Mouse (Mus musculus) intestine, embryonic 15.5 days (tissue): ENCODE measurements around the gene Tdrd6. TPM values are rescaled to one million over a fixed set of nuclear protein-coding genes. Genes with fewer than 3 reads are reported as not detected.
A peak's percentile ranks its signal among the peaks of the same experiment; 100 is the strongest.

Experiments
- ATAC-seq: fragments of 200-750 bp; cut with Nextera tagmentation; 2 replicates; pipeline ENCODE4 v1.8.0; 2017; ENCODE audit warnings: moderate TSS enrichment, moderate library complexity
- H3K27ac ChIP-seq: fragments of 300-500 bp; sonication (generic); 2 replicates; pipeline ENCODE4 v1.5.1; 2015; ENCODE audit warnings: mild to moderate bottlenecking, inconsistent platforms
- H3K27me3 ChIP-seq: fragments of 300-500 bp; sonication (generic); replicated peaks from 2 replicates; pipeline ENCODE4 v1.6.1; 2015; ENCODE audit warnings: inconsistent platforms
- H3K36me3 ChIP-seq: fragments of 300-500 bp; sonication (generic); 2 replicates; pipeline ENCODE4 v1.6.1; 2015; ENCODE audit warnings: inconsistent platforms
- H3K4me1 ChIP-seq: fragments of 300-500 bp; sonication (generic); replicated peaks from 2 replicates; pipeline ENCODE4 v1.6.1; 2015; ENCODE audit warnings: inconsistent platforms
- H3K4me2 ChIP-seq: fragments of 300-500 bp; sonication (generic); replicated peaks from 2 replicates; pipeline ENCODE4 v1.6.1; 2015; ENCODE audit warnings: mild to moderate bottlenecking, inconsistent platforms
- H3K4me3 ChIP-seq: fragments of 300-500 bp; sonication (generic); replicated peaks from 2 replicates; pipeline ENCODE4 v1.5.1; 2015; ENCODE audit warnings: inconsistent platforms
- H3K9ac ChIP-seq: fragments of 300-500 bp; sonication (generic); 2 replicates; pipeline ENCODE4 v1.6.1; 2015; ENCODE audit warnings: inconsistent platforms
- H3K9me3 ChIP-seq: fragments of 300-500 bp; sonication (generic); 2 replicates; pipeline ENCODE4 v1.6.1; 2016; ENCODE audit warnings: inconsistent platforms
- WGBS: fragments of 180-500 bp; shearing (Covaris S2); methylation state at CpG from one replicate; pipeline ENCODE4 v1.1.7; 2015; 5-methylcytosine and 5-hydroxymethylcytosine counted together
- polyA plus RNA-seq: library from polyadenylated mRNA; unstranded; fragments of >200 nt; fragmentation: Nextera tagmentation; extraction: Ambion mirVana; gene quantifications from 2 replicates; pipeline ENCODE4 v1.2.1, GENCODE M21; 2015

Tdrd6 gene
- 0.46 and 0.73 TPM in 2 replicates for polyA plus RNA-seq

DNA sequence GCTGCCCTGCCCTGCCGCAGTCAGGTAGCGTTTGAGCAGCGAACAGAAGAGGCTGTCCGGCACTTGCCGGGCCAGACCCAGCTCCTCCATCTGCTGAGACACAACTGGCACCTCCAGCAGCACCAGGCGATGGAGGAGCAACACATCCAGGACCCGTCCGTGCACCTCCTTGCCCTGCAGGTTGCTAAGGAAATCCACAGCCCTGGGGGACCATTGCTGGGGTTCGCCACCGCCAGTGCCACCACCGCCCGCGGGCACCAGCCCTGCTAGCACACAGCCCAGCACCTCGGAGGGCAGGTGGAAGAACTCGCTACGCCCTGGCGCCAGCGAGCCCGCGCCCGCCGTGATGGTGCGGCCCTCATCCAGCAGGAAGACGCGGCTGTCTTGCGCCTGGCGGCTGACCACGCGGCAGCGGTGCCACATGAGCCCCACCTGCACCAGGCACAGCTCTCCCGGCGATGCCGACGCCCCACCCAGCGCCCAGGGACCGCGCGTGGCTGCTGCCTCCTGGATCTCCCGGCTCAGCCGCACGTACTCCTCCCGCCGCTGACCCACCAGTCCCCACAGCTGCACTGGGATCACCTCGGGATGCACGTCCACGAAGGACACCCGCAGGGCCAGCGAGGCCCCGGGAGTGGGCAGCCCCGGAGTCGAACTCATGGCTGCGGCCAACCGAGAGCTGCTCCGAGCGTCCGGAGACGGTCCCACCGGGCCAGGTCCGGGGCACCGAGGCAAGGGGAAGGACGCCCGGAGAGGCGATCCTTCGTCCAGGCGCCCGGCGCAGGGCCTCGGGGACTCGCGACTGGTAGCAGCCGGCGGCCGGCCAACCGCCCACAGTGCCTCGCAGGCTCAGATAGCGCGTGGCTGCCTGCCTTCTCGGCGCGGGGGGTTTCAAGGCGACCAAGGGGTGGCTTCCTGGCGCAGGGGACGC, at the start of gene Tdrd6:
Gene Tdrd6, minus strand, starts transcription at position 804 of the 931 bp plus-strand sequence.
- H3K4me3 ChIP-seq = peak within 1 kb of the TSS; percentile 41
- H3K9me3 ChIP-seq = no peaks in the 10 kb centered on the region
- ATAC-seq = peak; percentile 70
- WGBS = 4% methylated on average over 82 of the region's 83 CpGs
- H3K27ac ChIP-seq = no peak within 1 kb of the TSS
- H3K36me3 ChIP-seq = no peaks in the 10 kb centered on the region
- H3K9ac ChIP-seq = peak within 1 kb of the TSS; percentile 26; the same call in 1 of the 2 replicates
- peaks cover 34% of the 10 kb centered on the region for H3K27me3 ChIP-seq
- H3K4me2 ChIP-seq = peak within 1 kb of the TSS; percentile 88
- peaks cover 11% of the 10 kb centered on the region for H3K4me1 ChIP-seq

DNA sequence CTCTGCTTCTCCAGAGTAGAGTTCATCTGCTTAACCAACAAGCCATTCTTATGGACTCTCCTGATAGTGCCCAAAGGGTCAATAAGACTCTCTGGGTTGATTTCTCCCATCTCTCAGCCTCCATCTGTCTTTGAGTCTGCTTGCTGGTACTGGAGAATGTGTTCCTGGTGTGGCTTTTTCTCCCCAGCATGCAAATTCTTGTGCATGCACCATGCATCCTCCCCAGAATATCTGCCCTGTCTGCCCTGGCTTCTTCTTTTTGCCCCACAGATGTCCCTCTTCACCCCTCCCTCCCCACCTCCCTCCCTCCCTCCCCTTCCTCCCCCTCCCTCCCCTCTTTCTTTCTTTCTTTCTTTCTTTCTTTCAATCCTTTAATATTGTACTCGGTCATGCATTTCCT, 47.2 kb upstream of the Tdrd6 start:
- Histone ChIP-seq H3K36me3 (no peaks in the 10 kb centered on the region), H3K4me2 (no peak overlapping the region), H3K4me3 (no peak overlapping the region), H3K9me3 (no peaks in the 10 kb centered on the region), H3K4me1 (no peaks in the 10 kb centered on the region), H3K27ac (no peak overlapping the region), H3K27me3 (no peaks in the 10 kb centered on the region), H3K9ac (no peak overlapping the region)
- 23% methylated on average over 1 of the region's 1 CpGs for WGBS
- no peak for ATAC-seq

DNA sequence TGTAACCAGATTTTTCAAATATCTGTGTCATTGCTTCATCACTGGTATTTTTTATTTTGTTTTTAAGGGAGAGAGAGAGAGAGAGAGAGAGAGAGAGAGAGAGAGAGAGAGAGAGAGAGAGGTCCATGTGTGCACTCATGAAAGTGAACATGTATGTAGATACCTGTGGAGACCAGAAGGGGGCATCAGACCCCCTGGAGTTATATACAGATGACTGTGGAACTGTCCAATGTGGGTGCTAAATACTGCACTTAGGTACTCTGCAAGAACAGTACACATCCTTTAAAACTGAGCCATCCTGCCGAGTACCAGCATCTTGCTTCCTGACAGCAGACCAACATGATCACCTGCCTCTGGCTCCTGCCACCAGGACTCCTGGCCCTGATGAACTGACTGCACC, 46.1 kb upstream of the Tdrd6 start:
- no peak overlapping the region for H3K9ac ChIP-seq
- H3K4me2 ChIP-seq = no peak overlapping the region
- 81% methylated on average over 1 of the region's 1 CpGs for WGBS
- H3K4me1 ChIP-seq = no peaks in the 10 kb centered on the region
- ATAC-seq = no peak
- no peaks in the 10 kb centered on the region for H3K36me3 ChIP-seq
- no peaks in the 10 kb centered on the region for H3K27me3 ChIP-seq
- H3K9me3 ChIP-seq = no peaks in the 10 kb centered on the region
- no peak overlapping the region for H3K27ac ChIP-seq
- H3K4me3 ChIP-seq = no peak overlapping the region

DNA sequence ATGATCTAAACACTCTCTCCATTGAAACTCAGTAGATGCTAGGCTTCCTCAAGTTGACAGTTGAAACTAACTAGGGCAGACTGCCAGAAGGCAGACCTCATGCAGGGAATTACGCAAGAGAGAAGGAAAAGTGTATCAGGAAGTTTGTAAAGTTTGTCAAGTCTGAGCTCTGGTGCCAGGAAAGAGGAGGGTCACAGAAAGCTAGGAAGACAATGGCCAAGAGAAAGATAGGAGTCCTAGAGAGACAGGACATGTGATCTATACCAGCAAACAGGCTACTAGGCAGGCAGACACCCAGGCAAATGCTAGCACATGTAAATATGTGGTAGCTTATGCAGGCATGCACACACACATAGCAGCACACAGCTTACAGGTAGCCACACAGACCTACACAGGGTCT, 45.1 kb upstream of the Tdrd6 start:
- ATAC-seq = no peak; the same call in 1 of the 2 replicates
- Histone ChIP-seq H3K4me1 (no peaks in the 10 kb centered on the region), H3K27ac (no peak overlapping the region)

DNA sequence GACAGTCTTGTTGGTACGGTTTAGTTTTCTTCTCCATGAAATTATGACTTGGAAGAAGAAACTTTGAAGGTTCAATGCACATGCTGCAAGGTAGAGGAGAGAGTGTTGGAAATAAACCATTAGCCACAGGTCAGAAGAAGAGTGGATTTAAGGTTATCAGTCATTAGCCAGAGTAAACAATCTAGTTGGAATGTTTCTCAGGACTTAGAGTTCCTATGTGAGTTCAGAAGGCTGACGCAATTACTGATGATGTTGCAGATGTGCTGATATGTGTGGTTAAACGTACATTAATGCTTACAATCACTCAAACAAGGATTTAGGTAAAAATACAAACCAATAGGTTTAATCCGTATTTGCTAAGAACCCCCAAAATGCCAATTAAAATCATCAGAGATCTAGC, 41.8 kb upstream of the Tdrd6 start:
- Histone ChIP-seq H3K36me3 (no peaks in the 10 kb centered on the region), H3K27me3 (no peaks in the 10 kb centered on the region), H3K4me3 (no peak overlapping the region), H3K4me1 (no peaks in the 10 kb centered on the region), H3K4me2 (no peak overlapping the region), H3K9me3 (no peaks in the 10 kb centered on the region), H3K9ac (no peak overlapping the region), H3K27ac (no peak overlapping the region)
- 57% methylated on average over 4 of the region's 4 CpGs for WGBS
- ATAC-seq = no peak

More for the DNA sequence above, 45.1 kb upstream of the Tdrd6 start:
- Histone ChIP-seq H3K36me3 (no peaks in the 10 kb centered on the region), H3K27me3 (no peaks in the 10 kb centered on the region), H3K4me2 (no peak overlapping the region), H3K9ac (no peak overlapping the region), H3K9me3 (no peaks in the 10 kb centered on the region), H3K4me3 (no peak overlapping the region)
- 56% methylated on average over 1 of the region's 1 CpGs for WGBS

DNA sequence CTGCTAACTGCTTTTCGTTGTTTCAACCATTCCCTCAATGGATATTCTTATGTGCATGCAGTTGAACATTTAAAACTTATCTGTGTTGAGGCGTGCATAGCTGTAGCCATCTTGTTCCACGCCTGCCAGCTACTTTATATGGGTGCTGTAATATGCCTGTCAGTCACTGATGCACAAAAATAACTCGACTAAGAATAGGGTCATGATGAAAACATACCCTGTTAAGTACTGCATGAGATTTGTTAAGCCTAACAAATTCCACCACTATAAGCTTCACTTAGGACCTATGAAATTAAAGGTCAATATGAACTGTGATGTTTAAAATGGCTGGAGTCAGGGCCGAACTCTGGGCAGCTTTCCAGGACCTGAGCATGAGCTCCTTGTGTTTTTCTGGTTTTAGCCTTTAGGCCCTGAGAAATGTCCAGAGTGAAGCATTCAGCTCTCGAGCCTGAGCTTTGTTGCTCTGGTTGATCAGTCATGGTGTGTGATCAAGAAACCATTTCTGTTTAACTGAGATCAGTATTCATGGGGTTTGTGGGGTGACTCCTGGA, 39.1 kb upstream of the Tdrd6 start:
- no peaks in the 10 kb centered on the region for H3K27me3 ChIP-seq
- 75% methylated on average over 6 of the region's 6 CpGs for WGBS
- H3K4me3 ChIP-seq = no peak overlapping the region
- H3K27ac ChIP-seq = no peak overlapping the region
- H3K9me3 ChIP-seq = no peaks in the 10 kb centered on the region
- peaks cover 7% of the 10 kb centered on the region for H3K4me1 ChIP-seq
- ATAC-seq = no peak
- H3K36me3 ChIP-seq = no peaks in the 10 kb centered on the region
- H3K4me2 ChIP-seq = peak overlapping the region; percentile 94; the same call in 1 of the 2 replicates
- no peak overlapping the region for H3K9ac ChIP-seq

DNA sequence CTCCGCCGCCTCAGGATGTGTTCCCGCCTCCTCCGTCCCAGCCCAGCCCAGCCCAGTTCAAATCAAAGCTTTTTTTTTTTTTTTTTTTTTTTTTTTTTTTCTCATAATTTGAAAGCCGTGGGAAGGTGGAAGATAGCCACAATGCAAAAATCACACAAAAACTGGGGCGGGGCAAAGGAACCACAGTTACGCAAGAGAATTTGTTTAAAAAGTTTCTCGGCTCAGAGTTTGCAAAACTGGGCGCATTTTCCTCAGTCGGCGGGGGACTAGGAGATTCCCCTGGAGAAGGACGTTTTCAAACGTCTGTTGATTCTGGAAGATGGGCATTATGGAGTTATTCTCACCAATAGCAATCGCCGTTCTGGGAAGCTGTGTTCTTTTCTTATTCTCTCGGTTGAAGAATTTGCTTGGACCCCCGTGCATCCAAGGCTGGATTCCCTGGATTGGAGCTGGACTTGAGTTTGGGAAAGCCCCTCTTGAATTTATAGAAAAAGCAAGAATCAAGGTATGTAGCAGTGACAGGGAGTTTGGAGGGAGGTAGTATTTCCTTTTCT, 37.3 kb upstream of the Tdrd6 start, which contains the start of gene Cyp39a1:
Gene Cyp39a1, plus strand, starts transcription at position 136 of the 554 bp plus-strand sequence.
- H3K4me3 ChIP-seq = peak within 1 kb of the TSS; percentile 82
- peak within 1 kb of the TSS; percentile 94 for H3K4me2 ChIP-seq
- 0 out of 2 replicates have a peak within 1 kb of the TSS, but pooled peaks have one; percentile 44 for H3K27ac ChIP-seq
- no peaks in the 10 kb centered on the region for H3K36me3 ChIP-seq
- under 1% methylated on average over 17 of the region's 17 CpGs for WGBS
- peak; percentile 15; the same call in 1 of the 2 replicates for ATAC-seq
- H3K9me3 ChIP-seq = no peaks in the 10 kb centered on the region
- peaks cover 7% of the 10 kb centered on the region for H3K4me1 ChIP-seq
- peak within 1 kb of the TSS; percentile 66 for H3K9ac ChIP-seq
- H3K27me3 ChIP-seq = no peaks in the 10 kb centered on the region

DNA sequence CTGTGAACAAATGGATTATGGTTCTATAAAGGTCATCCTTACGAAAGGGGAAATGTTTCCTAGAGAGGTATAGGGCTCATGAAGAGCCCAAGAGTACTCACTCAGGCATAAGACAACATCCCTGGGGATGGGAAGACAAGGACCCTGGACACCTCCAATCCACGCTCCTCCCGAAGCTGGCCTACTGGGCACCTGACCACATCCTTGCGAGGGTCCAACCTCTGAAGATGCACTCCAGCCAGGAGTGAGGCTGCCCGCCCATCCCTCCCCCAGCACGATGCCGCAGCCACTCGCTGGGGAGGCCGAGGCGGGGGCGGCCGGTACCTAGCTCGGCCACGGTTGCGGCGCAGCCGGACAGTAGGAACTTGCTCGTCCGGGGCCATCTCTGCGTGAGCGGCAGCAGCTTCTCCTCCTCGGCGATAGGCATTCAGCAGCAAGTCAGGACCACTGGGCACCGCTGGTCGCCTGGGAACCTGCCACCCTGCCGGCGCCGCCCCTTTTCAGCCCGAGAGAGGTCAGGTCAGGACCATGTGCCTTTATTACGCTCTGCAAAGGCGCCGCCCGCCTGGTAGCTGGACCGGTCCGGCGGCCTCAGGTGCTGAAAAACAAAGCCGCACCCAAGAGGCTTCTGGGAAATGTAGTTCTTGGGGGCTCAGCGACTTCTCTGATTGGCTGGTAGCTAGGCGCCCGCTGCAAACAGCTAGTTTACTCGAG, 36.6 kb upstream of the Tdrd6 start, which contains the start of gene Slc25a27:
Gene Slc25a27, minus strand, starts transcription at position 639 of the 714 bp plus-strand sequence.
- Histone ChIP-seq H3K36me3 (no peaks in the 10 kb centered on the region), H3K4me2 (peak within 1 kb of the TSS; percentile 94), H3K27ac (0 out of 2 replicates have a peak within 1 kb of the TSS, but pooled peaks have one; percentile 44), H3K9ac (peak within 1 kb of the TSS; percentile 66), H3K27me3 (no peaks in the 10 kb centered on the region), H3K4me3 (peak within 1 kb of the TSS; percentile 82), H3K9me3 (no peaks in the 10 kb centered on the region), H3K4me1 (peaks cover 7% of the 10 kb centered on the region)
- ATAC-seq = peak; percentile 98
- under 1% methylated on average over 41 of the region's 41 CpGs for WGBS

DNA sequence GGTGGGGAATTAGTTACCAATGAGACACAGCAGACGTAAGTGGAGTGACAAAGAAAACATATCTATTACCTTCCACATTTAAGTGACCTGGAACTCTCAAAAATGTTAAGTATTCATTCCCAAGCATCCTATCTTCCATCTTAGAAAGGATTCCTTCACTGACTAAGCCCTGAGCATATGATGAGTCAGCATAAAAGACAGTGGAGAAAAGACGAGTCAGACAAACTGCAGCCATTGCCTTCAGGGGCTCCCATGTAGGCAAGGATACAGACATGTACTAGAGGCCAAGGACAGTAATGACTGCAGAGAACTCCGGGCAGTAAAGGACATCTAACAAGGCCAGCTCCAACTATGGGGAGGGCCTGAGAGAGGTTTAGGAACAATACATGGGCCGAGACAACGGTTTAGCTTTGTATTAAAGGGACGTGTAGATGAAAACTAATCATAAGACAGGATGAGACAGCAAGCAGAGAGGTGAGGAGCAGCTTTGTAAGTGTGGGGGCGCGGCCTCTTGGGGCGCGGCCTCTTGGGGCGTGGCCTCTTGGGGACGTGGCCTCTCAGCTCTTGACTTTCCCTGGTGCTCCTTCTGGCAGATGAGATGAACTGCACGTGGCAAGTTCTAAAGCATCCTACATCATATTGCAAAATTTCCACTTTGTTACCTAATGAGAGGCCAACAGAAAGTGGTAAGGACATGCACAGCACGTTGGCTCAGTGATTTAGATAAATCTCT, 21.4 kb upstream of the Tdrd6 start:
- peak; percentile 36; the same call in 1 of the 2 replicates for ATAC-seq
- H3K4me1 ChIP-seq = no peaks in the 10 kb centered on the region
- H3K27ac ChIP-seq = no peak overlapping the region
- no peak overlapping the region for H3K9ac ChIP-seq
- 66% methylated on average over 14 of the region's 14 CpGs for WGBS
- no peak overlapping the region for H3K4me2 ChIP-seq
- no peaks in the 10 kb centered on the region for H3K9me3 ChIP-seq
- H3K36me3 ChIP-seq = no peaks in the 10 kb centered on the region
- no peaks in the 10 kb centered on the region for H3K27me3 ChIP-seq
- H3K4me3 ChIP-seq = no peak overlapping the region

DNA sequence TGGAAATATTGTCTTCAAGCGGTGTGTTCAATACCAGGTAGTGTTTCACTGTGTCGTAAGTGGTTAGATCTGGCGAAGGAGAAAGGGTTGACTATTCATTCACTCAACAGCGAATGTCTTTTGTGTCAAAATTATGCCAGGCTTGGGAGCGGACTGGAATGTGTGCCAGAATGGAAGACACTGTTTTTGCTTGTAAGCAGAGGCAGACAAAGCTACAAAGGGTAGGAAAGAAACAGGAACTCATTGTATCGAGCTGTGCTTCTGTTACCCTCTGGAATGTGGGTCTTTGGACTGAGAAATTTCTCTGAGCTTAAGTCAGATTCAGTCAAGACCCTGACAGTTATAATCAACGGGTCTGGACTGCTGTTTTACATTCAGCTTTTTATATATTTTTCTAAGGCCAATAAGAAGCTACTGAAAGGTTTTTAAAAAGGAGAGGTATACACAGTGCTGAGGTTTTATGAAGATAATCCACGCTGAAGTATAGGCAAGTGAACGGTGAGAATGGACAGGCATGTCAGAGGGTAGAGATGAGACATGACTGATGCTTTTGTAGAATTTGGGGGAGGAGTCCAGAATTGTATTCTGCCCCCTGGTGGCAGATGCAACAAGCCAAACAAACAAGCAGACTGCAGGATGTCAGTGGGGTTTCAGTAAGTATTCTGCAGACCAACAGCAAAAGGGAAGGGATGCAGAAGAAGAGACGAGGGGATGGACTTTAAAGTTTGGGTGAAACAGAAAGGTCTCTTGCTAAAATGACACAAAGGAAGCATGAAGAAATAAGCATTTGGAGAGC, 19.7 kb upstream of the Tdrd6 start:
- Histone ChIP-seq H3K4me2 (no peak overlapping the region), H3K9me3 (no peaks in the 10 kb centered on the region), H3K9ac (no peak overlapping the region), H3K27ac (no peak overlapping the region), H3K27me3 (no peaks in the 10 kb centered on the region), H3K4me3 (no peak overlapping the region), H3K36me3 (no peaks in the 10 kb centered on the region), H3K4me1 (no peaks in the 10 kb centered on the region)
- 84% methylated on average over 10 of the region's 10 CpGs for WGBS
- no peak for ATAC-seq

DNA sequence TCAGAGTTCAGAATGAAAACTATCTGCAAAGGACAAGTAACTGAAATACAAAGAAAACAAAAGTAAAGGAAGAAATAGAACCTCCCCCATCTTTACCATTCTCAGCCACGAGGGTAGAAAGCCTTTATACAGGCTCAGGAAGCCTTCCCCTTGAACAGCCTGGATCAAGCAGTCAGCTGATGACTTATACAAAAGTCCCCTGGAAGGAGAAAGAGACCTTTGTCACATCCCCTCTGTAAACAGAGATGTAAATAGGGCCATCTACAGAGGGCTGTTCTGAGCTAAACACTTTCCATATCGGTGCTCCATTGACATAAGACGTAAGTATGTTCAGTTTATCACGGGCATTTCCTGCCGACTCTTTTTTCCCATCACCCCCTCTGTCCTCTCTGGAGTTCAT, 16.8 kb upstream of the Tdrd6 start:
- H3K27ac ChIP-seq = no peak overlapping the region
- 64% methylated on average over 5 of the region's 5 CpGs for WGBS

More for the DNA sequence above, 16.8 kb upstream of the Tdrd6 start:
- no peak overlapping the region for H3K4me3 ChIP-seq
- no peaks in the 10 kb centered on the region for H3K9me3 ChIP-seq
- H3K36me3 ChIP-seq = no peaks in the 10 kb centered on the region
- H3K27me3 ChIP-seq = no peaks in the 10 kb centered on the region
- H3K4me1 ChIP-seq = no peaks in the 10 kb centered on the region
- H3K4me2 ChIP-seq = no peak overlapping the region
- H3K9ac ChIP-seq = no peak overlapping the region
- no peak for ATAC-seq
